Mouse (Mus musculus) CH12.LX (cell line): ENCODE results near the gene Glb1. TPM values are rescaled to one million over a fixed set of nuclear protein-coding genes. Genes with fewer than 3 reads are reported as not detected.
A peak's percentile ranks its signal among the peaks of the same experiment; 100 is the strongest.

Experiments used
- DNase-seq: peaks from one replicate; pipeline ENCODE4 v3.0.0-alpha.2; 2013; ENCODE audit errors: extremely low read depth
- H3K27ac ChIP-seq: 2 replicates; pipeline ENCODE4 v1.5.1; 2012; ENCODE audit warnings: low read depth, mild to moderate bottlenecking, control low read depth, moderate library complexity; ENCODE audit not compliant: insufficient read depth
- H3K27me3 ChIP-seq: replicated peaks from 2 replicates; pipeline ENCODE3; 2012; ENCODE audit warnings: inconsistent platforms
- H3K36me3 ChIP-seq, 2 experiments: replicated peaks in 1 of 2; 2 replicates each; pipeline versions ENCODE3 to v1.6.1; 2012; ENCODE audit warnings: inconsistent platforms in 1 of 2, low read length in 1 of 2, mild to moderate bottlenecking in 1 of 2, mixed read lengths in 1 of 2, moderate library complexity in 1 of 2; ENCODE audit not compliant: control insufficient read depth in 1 of 2, insufficient read depth in 1 of 2
- H3K4me1 ChIP-seq, 2 experiments: 2 replicates each; pipeline ENCODE4 v1.6.1; 2012; ENCODE audit warnings: inconsistent platforms in 1 of 2, moderate library complexity in 1 of 2; ENCODE audit not compliant: insufficient read depth in 2 of 2, control insufficient read depth in 1 of 2
- H3K4me2 ChIP-seq: 2 replicates; pipeline ENCODE4 v1.6.1; 2012; ENCODE audit warnings: low read depth, mild to moderate bottlenecking, control low read depth; ENCODE audit not compliant: poor library complexity, insufficient read depth, severe bottlenecking
- H3K4me3 ChIP-seq, 3 experiments: fragments of 150-350 bp in 1 of 3; sonication (generic) in 1 of 3; replicated peaks in 1 of 3; 2 replicates each; pipeline versions ENCODE3 to v1.5.1; 2011 to 2012; ENCODE audit warnings: low read depth in 2 of 3, low read length in 2 of 3, mild to moderate bottlenecking in 2 of 3, moderate library complexity in 2 of 3, control low read depth in 1 of 3, improper control_type of control experiment in 1 of 3, inconsistent platforms in 1 of 3, mixed read lengths in 1 of 3; ENCODE audit not compliant: poor library complexity in 1 of 3
- H3K79me2 ChIP-seq: replicated peaks from 2 replicates; pipeline ENCODE4 v1.6.1; 2012; ENCODE audit warnings: mild to moderate bottlenecking, moderate library complexity; ENCODE audit not compliant: control insufficient read depth, poor library complexity, insufficient read depth, severe bottlenecking; ENCODE audit errors: extremely low read depth
- H3K9ac ChIP-seq: 2 replicates; pipeline ENCODE4 v1.6.1; 2012; ENCODE audit warnings: low read depth, mild to moderate bottlenecking, control low read depth, moderate library complexity; ENCODE audit not compliant: insufficient read depth
- H3K9me3 ChIP-seq: replicated peaks from 2 replicates; pipeline ENCODE3; 2012; ENCODE audit warnings: low read length, inconsistent platforms, mixed read lengths
- BHLHE40 ChIP-seq: IDR thresholded peaks from 2 replicates; pipeline ENCODE4 v1.6.1; 2011; ENCODE audit warnings: mild to moderate bottlenecking, low read depth, low read length, improper control_type of control experiment
- CHD2 ChIP-seq: IDR thresholded peaks from 2 replicates; pipeline ENCODE4 v1.6.1; 2011; ENCODE audit warnings: low read length, improper control_type of control experiment
- ELF1 ChIP-seq: IDR thresholded peaks from 2 replicates; pipeline ENCODE4 v1.6.1; 2014; ENCODE audit warnings: low read depth, mild to moderate bottlenecking, inconsistent platforms, low read length, improper control_type of control experiment
- EP300 ChIP-seq: IDR thresholded peaks from 2 replicates; pipeline ENCODE4 v1.6.1; 2011; ENCODE audit warnings: low read length, improper control_type of control experiment
- ETS1 ChIP-seq: conservative IDR thresholded peaks from 2 replicates; pipeline ENCODE4 v1.6.1; 2012; ENCODE audit warnings: low read depth, mild to moderate bottlenecking, inconsistent platforms, low read length, improper control_type of control experiment, moderate library complexity
- IRF4 ChIP-seq: IDR thresholded peaks from 2 replicates; pipeline ENCODE4 v1.6.1; 2014; ENCODE audit warnings: low read depth, mild to moderate bottlenecking, inconsistent platforms, low read length, improper control_type of control experiment
- JUN ChIP-seq: IDR thresholded peaks from 2 replicates; pipeline ENCODE4 v1.6.1; 2011; ENCODE audit warnings: low read depth, mild to moderate bottlenecking, low read length, improper control_type of control experiment, moderate library complexity; ENCODE audit not compliant: insufficient read depth
- MAX ChIP-seq: IDR thresholded peaks from 2 replicates; pipeline ENCODE4 v1.6.1; 2011; ENCODE audit warnings: low read length, improper control_type of control experiment
- MEF2A ChIP-seq: IDR thresholded peaks from 2 replicates; pipeline ENCODE4 v1.6.1; 2014; ENCODE audit warnings: low read depth, mild to moderate bottlenecking, inconsistent platforms, low read length, improper control_type of control experiment, borderline replicate concordance
- MXI1 ChIP-seq: IDR thresholded peaks from 2 replicates; pipeline ENCODE4 v1.6.1; 2011; ENCODE audit warnings: mild to moderate bottlenecking, low read depth, low read length, improper control_type of control experiment
- MYC ChIP-seq: IDR thresholded peaks from 2 replicates; pipeline ENCODE4 v1.6.1; 2011; ENCODE audit warnings: low read depth, mild to moderate bottlenecking, improper control_type of control experiment, low read length
- NRF1 ChIP-seq: IDR thresholded peaks from 2 replicates; pipeline ENCODE4 v1.6.1; 2014; ENCODE audit warnings: low read depth, mild to moderate bottlenecking, inconsistent platforms, low read length, improper control_type of control experiment, moderate library complexity
- PAX5 ChIP-seq: IDR thresholded peaks from 2 replicates; pipeline ENCODE4 v1.6.1; 2012; ENCODE audit warnings: low read length, inconsistent platforms, mixed read lengths
- RCOR1 ChIP-seq: conservative IDR thresholded peaks from 2 replicates; pipeline ENCODE4 v1.6.1; 2012; ENCODE audit warnings: low read depth, mild to moderate bottlenecking, inconsistent platforms, low read length, improper control_type of control experiment
- SIN3A ChIP-seq: IDR thresholded peaks from 2 replicates; pipeline ENCODE4 v1.6.1; 2012; ENCODE audit warnings: low read length, improper control_type of control experiment, inconsistent platforms
- SMC3 ChIP-seq: IDR thresholded peaks from 2 replicates; pipeline ENCODE4 v1.6.1; 2011; ENCODE audit warnings: low read depth, low read length, improper control_type of control experiment
- TBP ChIP-seq: conservative IDR thresholded peaks from 2 replicates; pipeline ENCODE4 v1.6.1; 2011; ENCODE audit warnings: low read depth, low read length, improper control_type of control experiment
- TCF12 ChIP-seq: IDR thresholded peaks from 2 replicates; pipeline ENCODE4 v1.6.1; 2014; ENCODE audit warnings: low read depth, mild to moderate bottlenecking, inconsistent platforms, low read length, improper control_type of control experiment
- ZKSCAN1 ChIP-seq: IDR thresholded peaks from 2 replicates; pipeline ENCODE4 v1.6.1; 2012; ENCODE audit warnings: low read depth, inconsistent platforms, low read length, improper control_type of control experiment, borderline replicate concordance
- ZMIZ1 ChIP-seq: IDR thresholded peaks from 2 replicates; pipeline ENCODE4 v1.6.1; 2012; ENCODE audit warnings: low read depth, mild to moderate bottlenecking, inconsistent platforms, low read length, improper control_type of control experiment
- ZNF384 ChIP-seq: IDR thresholded peaks from 2 replicates; pipeline ENCODE4 v1.6.1; 2012; ENCODE audit warnings: low read depth, low read length, improper control_type of control experiment, inconsistent platforms
- dilution Hi-C: fragments of 300-500 bp; cut with MboI; formaldehyde crosslinking; loops from 2 replicates; pipeline ENCODE4 v1.14.3; 2020; ENCODE audit warnings: low sequenced_read_pairs; ENCODE audit not compliant: extremely low pct_unique_long_range_greater_than_20kb, extremely low pct_ligation_motif_present
- in situ Hi-C: fragments of 300-500 bp; cut with MboI; formaldehyde crosslinking; loops from 3 replicates; pipeline ENCODE4 v1.14.3; 2019; ENCODE audit warnings: low sequenced_read_pairs, low pct_ligation_motif_present, low pct_unique_long_range_greater_than_20kb, mixed read lengths
- polyA plus RNA-seq: library from polyadenylated mRNA; unstranded; fragments of >175 nt; gene quantifications from 2 replicates; pipeline ENCODE4 v1.2.1, GENCODE M21; 2012; ENCODE audit warnings: low read depth; ENCODE audit not compliant: insufficient read length
- total RNA-seq, 2 experiments: library from RNA; depleted of rRNA; stranded (reverse); fragments of 300-350 nt in 1 of 2; fragments of >200 nt in 1 of 2; gene quantifications; 2 replicates each; pipeline ENCODE4 v1.2.3; 2012 to 2014

Glb1 gene
- total and polyA plus RNA-seq, 3 experiments: 25.7 to 40.7 (median 35.4) TPM

GRCm38 (mm10) chr9:114471892-114472291 lies 71.0 kb downstream of the Glb1 start (continued):
- TF ChIP-seq ZMIZ1: no peak
- peak; percentile 37; the same call in 1 of the 2 replicates for TF ChIP-seq MEF2A
- no peak for TF ChIP-seq RCOR1
- TF ChIP-seq SIN3A: no peak

GRCm38 (mm10) chr9:114477019-114477418 lies 76.1 kb downstream of the Glb1 start:
- Histone ChIP-seq H3K4me2 (peak overlapping the region; percentile 1; the same call in 1 of the 2 replicates), H3K4me3 (no peak overlapping the region), H3K27ac (peak overlapping the region; percentile 76), H3K27me3 (no peaks in the 10 kb centered on the region), H3K9ac (no peak overlapping the region), H3K79me2 (no peaks in the 10 kb centered on the region), H3K9me3 (no peaks in the 10 kb centered on the region), H3K36me3 (peaks cover 7 to 46% of the 10 kb centered on the region in 2 experiments), H3K4me1 (peaks cover 21 to 59% of the 10 kb centered on the region in 2 experiments)
- TF ChIP-seq PAX5 (no peak), ELF1 (no peak), MYC (peak; percentile 54; the same call in 1 of the 2 replicates), CHD2 (no peak), MAX (peak; percentile 42; the same call in 1 of the 2 replicates), NRF1 (peak; percentile 71), ETS1 (no peak; the same call in 1 of the 2 replicates), TCF12 (0 out of 2 replicates have a peak, but pooled peaks have one; percentile 39), JUN (no peak), IRF4 (peak; percentile 84), SMC3 (no peak), MXI1 (no peak), BHLHE40 (peak; percentile 70), TBP (no peak), ZKSCAN1 (no peak), ZNF384 (peak; percentile 55), EP300 (0 out of 2 replicates have a peak, but pooled peaks have one; percentile 16)
- DNase-seq: peak; percentile 51
- dilution Hi-C loops: no loop called here
- in situ Hi-C loops: loop anchor here (25.0 kb wide), 1 partner anchor 165 kb away; no protein-coding TSS in a partner anchor
